Mouse (Mus musculus) cerebellum, adult 2 months (tissue): Measurements from ENCODE around the gene Acvrl1. TPM values are rescaled to one million over a fixed set of nuclear protein-coding genes. Genes with fewer than 3 reads are reported as not detected.
"Not testable (repeated sequence)": the region's sequence is repeated elsewhere in the genome, so short reads cannot be mapped to it uniquely, and the experiment has no call there.

ENCODE experiments used
- DNase-seq, 2 experiments: peaks; one replicate each; pipeline ENCODE4 v3.0.0; 2021
- H3K27ac ChIP-seq: fragments of 200-500 bp; 2 replicates; pipeline ENCODE4 v1.5.1; 2012; ENCODE audit warnings: low read length, control low read depth, inconsistent platforms; ENCODE audit not compliant: insufficient read depth
- H3K27me3 ChIP-seq: fragments of 200-500 bp; 2 replicates; pipeline ENCODE4 v1.6.1; 2012; ENCODE audit warnings: inconsistent platforms, mild to moderate bottlenecking, low read length, moderate library complexity; ENCODE audit not compliant: control insufficient read depth, insufficient read depth
- H3K4me1 ChIP-seq: fragments of 200-500 bp; 2 replicates; pipeline ENCODE4 v1.6.1; 2011; ENCODE audit warnings: low read length; ENCODE audit not compliant: control insufficient read depth, insufficient read depth
- H3K4me3 ChIP-seq: fragments of 200-500 bp; replicated peaks from 2 replicates; pipeline ENCODE3; 2011; ENCODE audit warnings: mild to moderate bottlenecking, low read depth, low read length, control low read depth; ENCODE audit not compliant: insufficient read depth
- CTCF ChIP-seq: fragments of 200-500 bp; IDR thresholded peaks from 2 replicates; pipeline ENCODE4 v1.5.1; 2011; ENCODE audit warnings: low read depth, mild to moderate bottlenecking, control low read depth, low read length, moderate library complexity, borderline replicate concordance; ENCODE audit not compliant: insufficient read depth
- POLR2A ChIP-seq: fragments of 200-500 bp; IDR thresholded peaks from 2 replicates; pipeline ENCODE4 v1.6.1; 2011; ENCODE audit warnings: low read length, control low read depth, borderline replicate concordance; ENCODE audit not compliant: insufficient read depth
- WGBS: fragments of 180-500 bp; shearing (Covaris S2); methylation state at CpG from one replicate; pipeline ENCODE4 v1.1.7; 2018; 5-methylcytosine and 5-hydroxymethylcytosine counted together
- polyA plus RNA-seq: library from polyadenylated mRNA; depleted of rRNA; stranded (reverse); fragments of >200 nt; gene quantifications from 2 replicates; pipeline ENCODE4 v1.2.3, GENCODE M21; 2012

Acvrl1 gene
- polyA plus RNA-seq, 1 experiment: 17.2 TPM

DNA sequence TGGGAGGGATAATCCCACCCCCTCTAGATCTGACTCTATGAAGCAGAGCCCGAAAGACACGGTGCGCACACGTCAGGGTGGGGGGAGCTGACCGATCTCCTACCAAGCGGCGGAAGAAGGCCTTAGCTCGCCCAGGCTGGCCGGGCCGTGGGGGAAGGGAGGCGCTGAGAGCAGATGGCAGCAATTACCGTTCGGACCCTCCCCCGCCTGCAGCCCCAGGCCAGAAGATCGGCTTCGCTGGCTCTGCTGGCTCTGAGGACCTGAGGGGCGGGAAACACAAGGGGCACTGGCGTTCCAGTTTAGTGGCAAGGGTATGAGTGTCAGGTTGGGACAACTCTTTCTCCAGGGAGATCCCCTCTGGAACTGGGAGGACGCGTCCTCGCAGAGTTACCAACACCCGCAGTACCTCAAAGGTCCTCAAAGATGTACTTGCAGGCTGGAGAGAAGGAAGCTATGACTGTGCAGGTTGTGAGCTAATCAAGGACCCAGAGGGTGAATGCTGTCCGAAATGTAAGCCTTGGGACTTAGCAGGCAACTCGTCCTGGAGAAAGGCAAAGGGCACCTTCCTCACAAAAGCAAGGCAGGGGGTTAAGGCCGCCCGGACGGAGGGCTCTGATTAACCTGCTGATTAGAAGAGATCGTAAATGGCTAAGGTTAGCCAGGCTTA, 30.2 kb upstream of the Acvrl1 start:
- peak; percentile 33 to 39 for DNase-seq
- Histone ChIP-seq H3K4me1 (peaks cover 4% of the 10 kb centered on the region; the same call in 1 of the 2 replicates), H3K4me3 (no peak overlapping the region), H3K27ac (no peak overlapping the region), H3K27me3 (no peaks in the 10 kb centered on the region)
- TF ChIP-seq POLR2A: no peak
- TF ChIP-seq CTCF: no peak
- 18% methylated on average over 28 of the region's 28 CpGs for WGBS

GRCm38 (mm10) chr15:101100996-101101395, 27.3 kb upstream of the Acvrl1 start:
- Histone ChIP-seq H3K4me1 (peaks cover 4% of the 10 kb centered on the region; the same call in 1 of the 2 replicates), H3K27me3 (no peaks in the 10 kb centered on the region), H3K4me3 (no peak overlapping the region), H3K27ac (no peak overlapping the region)
- no peak for TF ChIP-seq POLR2A
- no peak for TF ChIP-seq CTCF
- no peak for DNase-seq
- 95% methylated on average over 3 of the region's 3 CpGs for WGBS

GRCm38 (mm10) chr15:101103605-101104304, 24.6 kb upstream of the Acvrl1 start:
- 82% methylated on average over 9 of the region's 9 CpGs for WGBS
- H3K4me1 ChIP-seq: no peaks in the 10 kb centered on the region
- H3K27me3 ChIP-seq: no peaks in the 10 kb centered on the region
- no peak for DNase-seq
- no peak overlapping the region for H3K27ac ChIP-seq
- TF ChIP-seq POLR2A (no peak), CTCF (no peak)
- no peak overlapping the region for H3K4me3 ChIP-seq

DNA sequence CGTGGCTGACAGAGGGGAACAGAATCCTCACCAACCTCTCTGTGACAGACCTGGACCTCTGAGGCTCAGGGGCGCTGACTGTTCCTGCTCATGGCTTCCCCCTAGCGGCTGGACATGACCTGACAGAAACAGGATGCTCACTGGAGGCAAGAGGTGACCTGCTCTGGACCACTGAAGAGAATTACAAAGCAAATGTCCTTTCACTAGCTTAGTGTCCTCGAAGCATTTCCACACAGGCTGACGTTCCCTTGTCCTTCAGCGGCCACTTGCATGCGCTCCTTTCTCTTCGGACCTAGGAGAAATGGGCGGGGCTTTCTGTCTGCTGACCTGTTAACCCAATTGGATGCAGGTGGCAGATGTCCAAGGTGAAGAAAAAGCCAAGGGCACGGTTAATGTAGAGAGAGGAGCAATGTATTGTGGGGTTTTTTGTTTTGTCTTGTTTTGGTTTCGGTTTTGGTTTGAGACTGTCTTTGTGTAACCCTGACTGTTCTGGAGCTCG, 22.8 kb upstream of the Acvrl1 start:
- H3K27me3 ChIP-seq: no peaks in the 10 kb centered on the region
- WGBS: 20% methylated on average over 12 of the region's 12 CpGs
- H3K4me3 ChIP-seq: peak overlapping the region; percentile 24
- no peaks in the 10 kb centered on the region for H3K4me1 ChIP-seq
- TF ChIP-seq POLR2A (no peak), CTCF (peak; percentile 87)
- no peak overlapping the region for H3K27ac ChIP-seq
- peak; percentile 66 to 79 for DNase-seq

DNA sequence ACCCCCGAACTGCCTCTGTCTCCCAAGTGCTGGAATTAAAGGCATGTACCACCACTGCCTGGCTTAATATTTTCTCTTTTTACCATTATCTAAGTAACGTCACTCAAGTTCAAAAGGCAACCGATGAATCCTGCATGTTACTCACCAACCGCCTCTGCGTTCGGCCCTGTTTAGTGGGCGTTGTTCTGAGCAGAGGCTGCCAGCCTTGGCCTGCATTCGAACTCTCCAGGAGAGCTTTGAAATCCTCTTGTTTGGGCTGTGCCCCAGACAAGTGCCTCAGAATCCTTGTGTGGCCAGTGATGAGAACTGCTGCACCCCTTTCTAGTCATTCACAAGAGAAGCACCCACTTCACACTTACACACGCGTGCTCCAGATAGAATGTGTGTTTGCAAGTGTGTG, 22.3 kb upstream of the Acvrl1 start:
- WGBS: 84% methylated on average over 10 of the region's 10 CpGs
- no peak for DNase-seq
- Histone ChIP-seq H3K27me3 (no peaks in the 10 kb centered on the region), H3K27ac (no peak overlapping the region), H3K4me1 (no peaks in the 10 kb centered on the region), H3K4me3 (no peak overlapping the region)
- no peak for TF ChIP-seq POLR2A
- no peak for TF ChIP-seq CTCF

DNA sequence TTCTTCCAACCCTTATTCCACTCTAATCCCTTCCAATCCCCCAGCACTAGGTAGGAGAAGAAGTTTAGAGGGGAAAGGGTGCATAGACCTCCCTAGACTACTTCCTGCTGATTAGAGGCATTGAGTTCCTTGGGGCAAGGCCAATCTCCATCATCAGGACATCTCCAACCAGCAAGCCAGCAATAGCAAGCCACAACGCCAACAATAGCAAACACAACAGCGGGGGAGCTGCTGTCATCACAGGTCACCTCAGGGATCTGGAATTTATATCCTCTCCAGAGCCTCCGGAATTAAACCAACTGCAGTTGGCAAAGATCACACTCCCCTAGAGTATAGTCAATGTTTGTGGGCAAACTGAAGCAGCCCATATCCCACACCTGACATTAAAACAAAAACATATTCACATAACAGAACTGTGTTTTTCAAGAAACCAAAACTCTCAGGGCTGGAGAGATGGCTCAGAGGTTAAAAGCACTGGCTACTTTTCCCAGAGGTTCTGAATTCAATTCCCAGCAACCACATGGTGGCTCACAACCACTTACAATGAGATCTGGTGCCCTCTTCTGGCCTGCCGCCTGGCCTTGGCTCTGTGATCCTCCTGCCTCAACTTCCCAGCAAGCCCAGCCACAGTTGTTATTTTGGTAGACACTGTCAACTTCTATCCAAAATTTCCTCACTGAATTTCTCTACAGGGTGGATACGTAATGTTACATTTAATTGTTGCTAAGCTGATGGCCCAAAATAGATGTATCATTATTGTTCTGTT, 20.2 kb upstream of the Acvrl1 start:
- TF ChIP-seq POLR2A (no peak), CTCF (no peak)
- Histone ChIP-seq H3K4me1 (no peaks in the 10 kb centered on the region), H3K27ac (no peak overlapping the region), H3K4me3 (no peak overlapping the region), H3K27me3 (no peaks in the 10 kb centered on the region)
- peak; percentile 34 to 52 for DNase-seq
- WGBS: 52% methylated on average over 5 of the region's 5 CpGs

- no peak for DNase-seq
- H3K27ac ChIP-seq: no peak overlapping the region
Measured at GRCm38 (mm10) chr15:101113176-101113575, 15.1 kb upstream of the Acvrl1 start.

DNA sequence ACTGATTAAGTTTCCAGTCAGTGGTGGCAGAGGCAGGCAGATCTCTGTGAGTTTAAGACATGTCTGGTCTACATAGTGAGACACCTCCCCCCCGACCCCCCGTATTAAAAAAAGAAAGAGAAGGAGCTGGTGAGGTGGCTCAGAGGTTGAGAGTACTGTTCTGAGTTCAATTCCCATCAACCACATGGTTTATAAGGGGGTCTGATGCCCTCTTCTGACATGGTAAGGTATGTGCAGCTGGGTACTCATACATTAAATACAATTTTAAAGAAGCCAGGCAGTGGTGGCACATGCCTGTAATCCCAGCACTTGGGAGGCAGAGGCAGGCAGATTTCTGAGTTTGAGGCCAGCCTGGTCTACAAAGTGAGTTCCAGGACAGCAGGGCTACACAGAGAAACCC, 14.5 kb upstream of the Acvrl1 start:
- not testable (repeated sequence) for H3K4me3 ChIP-seq, H3K27me3 ChIP-seq, DNase-seq, H3K27ac ChIP-seq, H3K4me1 ChIP-seq
- WGBS: 76% methylated on average over 2 of the region's 2 CpGs

More at GRCm38 (mm10) chr15:101113176-101113575, 15.1 kb upstream of the Acvrl1 start:
- TF ChIP-seq CTCF (no peak), POLR2A (no peak)
- WGBS: 65% methylated on average over 8 of the region's 8 CpGs
- H3K27me3 ChIP-seq: no peaks in the 10 kb centered on the region
- no peaks in the 10 kb centered on the region for H3K4me1 ChIP-seq
- H3K4me3 ChIP-seq: no peak overlapping the region
